Mouse (Mus musculus): ENCODE results near the gene Tmem230.

DNA sequence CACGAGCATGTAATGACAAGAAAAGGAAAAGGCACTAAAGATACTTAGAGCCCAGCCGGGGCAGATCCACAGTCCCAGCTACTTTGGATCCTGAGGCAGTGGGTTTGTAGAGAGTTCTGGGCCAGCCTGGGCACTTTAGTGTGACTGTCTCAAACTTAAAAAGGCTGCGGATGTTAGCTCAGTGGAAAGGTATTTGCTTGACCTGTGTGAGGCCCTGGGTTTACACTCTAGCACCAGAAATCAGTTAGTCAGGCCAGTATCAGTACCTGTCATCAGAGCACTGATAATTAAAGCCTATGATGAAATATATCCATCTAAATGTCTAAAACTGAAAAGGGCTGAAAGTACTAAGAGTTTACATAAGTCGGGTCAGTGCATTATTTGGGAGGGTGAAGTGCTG is 28.6 kb upstream of the Tmem230 start:
- TF ChIP-seq CTCF (IDR thresholded peaks at IDR 0.05; ENCODE audit: borderline replicate concordance, insufficient read depth, low read depth, low read length) (no peak), POLR2A (IDR thresholded peaks at IDR 0.05; ENCODE audit: borderline replicate concordance, insufficient read depth, low read length) (no peak)

Measured in cerebellum, adult 2 months (tissue).